Mouse (Mus musculus) liver, postnatal 0 days (tissue): Measurements from ENCODE around the gene Ankfn1.

ENCODE experiments used
- CTCF ChIP-seq: sonication (generic); IDR thresholded peaks from 2 replicates; pipeline ENCODE4 v1.5.1; 2016; ENCODE audit warnings: antibody characterized with exemption, low read depth
- EP300 ChIP-seq: IDR thresholded peaks from 2 replicates; pipeline ENCODE4 v1.6.1; 2016; ENCODE audit warnings: antibody characterized with exemption, low read depth, mild to moderate bottlenecking

- TF ChIP-seq CTCF (no peak), EP300 (no peak)
Observed at GRCm38 (mm10) chr11:89818594-89818993, 41.1 kb upstream of the Ankfn1 start.
